Mouse (Mus musculus) R1 (cell line): ENCODE measurements at regions not wholly inside any gene's neighbourhood (a gene's known extent, or its start where the extent isn't known, plus 50 kb on each side); places are given as distances from the start of the nearest gene placed in this dataset.

ENCODE experiments used
- DNase-seq: peaks from one replicate; pipeline ENCODE4 v3.0.0-alpha.2; 2018; ENCODE audit warnings: low read depth, low spot score

- no peak for DNase-seq
These were observed 178.2 kb downstream of the Kcna4 start for GRCm38 (mm10) chr2:107468671-107469070.

- no peak for DNase-seq
These were observed 213.4 kb downstream of the Kcna4 start for GRCm38 (mm10) chr2:107503646-107504379.

- no peak for DNase-seq
These were observed 217.2 kb downstream of the Kcna4 start for GRCm38 (mm10) chr2:107507426-107508167.

- peak; percentile 91 for DNase-seq
These were observed 225.0 kb downstream of the Kcna4 start for GRCm38 (mm10) chr2:107515486-107515885.

GRCm38 (mm10) chr2:107518107-107518506 lies 227.7 kb downstream of the Kcna4 start:
- no peak for DNase-seq

- no peak for DNase-seq
These were observed 228.3 kb downstream of the Kcna4 start for GRCm38 (mm10) chr2:107518759-107519158.

- no peak for DNase-seq
These were observed 228.9 kb downstream of the Kcna4 start for GRCm38 (mm10) chr2:107519326-107519725.

- no peak for DNase-seq
These were observed 229.3 kb downstream of the Kcna4 start for GRCm38 (mm10) chr2:107519761-107520160.

- no peak for DNase-seq
These were observed 252.7 kb downstream of the Kcna4 start for GRCm38 (mm10) chr2:107543161-107543560.

- DNase-seq = no peak
These were observed 262.1 kb downstream of the Kcna4 start for GRCm38 (mm10) chr2:107552569-107552968.

GRCm38 (mm10) chr2:107556239-107556638 lies 265.8 kb downstream of the Kcna4 start:
- DNase-seq = no peak

- DNase-seq = no peak
These were observed 279.2 kb downstream of the Kcna4 start for GRCm38 (mm10) chr2:107569618-107570017.

- DNase-seq = no peak
These were observed 319.6 kb downstream of the Kcna4 start for GRCm38 (mm10) chr2:107609872-107610559.

GRCm38 (mm10) chr2:107611811-107612210 lies 321.4 kb downstream of the Kcna4 start:
- peak; percentile 72 for DNase-seq

- DNase-seq = peak; percentile 76
These were observed 321.8 kb downstream of the Kcna4 start for GRCm38 (mm10) chr2:107612221-107612620.

GRCm38 (mm10) chr2:107614715-107615114 lies 324.3 kb downstream of the Kcna4 start:
- DNase-seq = no peak

GRCm38 (mm10) chr2:107627458-107627857 lies 337.0 kb downstream of the Kcna4 start:
- no peak for DNase-seq

GRCm38 (mm10) chr2:107659176-107659575 lies 368.7 kb downstream of the Kcna4 start:
- DNase-seq = no peak
